Mouse (Mus musculus) limb, embryonic 11.5 days (tissue): ENCODE results near the gene Zfp607b. TPM values are rescaled to one million over a fixed set of nuclear protein-coding genes. Genes with fewer than 3 reads are reported as not detected.
A peak's percentile ranks its signal among the peaks of the same experiment; 100 is the strongest.

Experiments
- ATAC-seq: fragments of 200-750 bp; cut with Nextera tagmentation; 2 replicates; pipeline ENCODE4 v1.8.0; 2017; ENCODE audit warnings: low read depth; ENCODE audit not compliant: insufficient number of reproducible peaks, low FRiP score, low TSS enrichment
- DNase-seq: peaks from one replicate; pipeline ENCODE4 v3.0.0-alpha.2; 2015; ENCODE audit warnings: low spot score
- H3K27ac ChIP-seq: fragments of 300-500 bp; sonication (generic); replicated peaks from 2 replicates; pipeline ENCODE4 v1.5.1; 2014; ENCODE audit warnings: low read depth, mild to moderate bottlenecking, low read length
- H3K27me3 ChIP-seq: fragments of 300-500 bp; sonication (generic); 2 replicates; pipeline ENCODE4 v1.6.1; 2014; ENCODE audit warnings: mild to moderate bottlenecking, low read length, mixed read lengths; ENCODE audit not compliant: control insufficient read depth, insufficient read depth
- H3K36me3 ChIP-seq: fragments of 300-500 bp; sonication (generic); 2 replicates; pipeline ENCODE4 v1.6.1; 2014; ENCODE audit warnings: mild to moderate bottlenecking, low read length, moderate library complexity, mixed read lengths; ENCODE audit not compliant: control insufficient read depth, insufficient read depth
- H3K4me1 ChIP-seq: fragments of 300-500 bp; sonication (generic); 2 replicates; pipeline ENCODE4 v1.6.1; 2014; ENCODE audit warnings: low read length, mixed read lengths; ENCODE audit not compliant: control insufficient read depth, insufficient read depth
- H3K4me2 ChIP-seq: fragments of 300-500 bp; sonication (generic); 2 replicates; pipeline ENCODE4 v1.6.1; 2014; ENCODE audit warnings: low read depth, mild to moderate bottlenecking, moderate library complexity; ENCODE audit not compliant: severe bottlenecking
- H3K4me3 ChIP-seq: fragments of 300-500 bp; sonication (generic); 2 replicates; pipeline ENCODE4 v1.5.1; 2014; ENCODE audit warnings: low read depth, low read length
- H3K9ac ChIP-seq: fragments of 300-500 bp; sonication (generic); 2 replicates; pipeline ENCODE4 v1.6.1; 2014; ENCODE audit warnings: mild to moderate bottlenecking, low read length
- H3K9me3 ChIP-seq: fragments of 300-500 bp; sonication (generic); 2 replicates; pipeline ENCODE4 v1.6.1; 2016; ENCODE audit warnings: low read length; ENCODE audit not compliant: control insufficient read depth
- WGBS: fragments of 180-500 bp; shearing (Covaris S2); extraction: QIAGEN DNeasy Blood & Tissue Kit; methylation state at CpG from one replicate; pipeline ENCODE4 v1.1.7; 2014; 5-methylcytosine and 5-hydroxymethylcytosine counted together
- polyA plus RNA-seq: library from polyadenylated mRNA; unstranded; fragments of >200 nt; fragmentation: Nextera tagmentation; extraction: Ambion mirVana; gene quantifications from 2 replicates; pipeline ENCODE4 v1.2.1, GENCODE M21; 2014

Gene Zfp607b
- polyA plus RNA-seq, 1 experiment from 2014 or later, result 2.8 TPM

- Histone ChIP-seq H3K9ac (peak overlapping the region; percentile 79), H3K27me3 (no peaks in the 10 kb centered on the region), H3K36me3 (no peaks in the 10 kb centered on the region; the same call in 1 of the 2 replicates), H3K4me1 (peaks cover 6% of the 10 kb centered on the region; the same call in 1 of the 2 replicates), H3K9me3 (no peaks in the 10 kb centered on the region), H3K4me2 (peak overlapping the region; percentile 100), H3K27ac (no peak overlapping the region), H3K4me3 (peak overlapping the region; percentile 89)
- ATAC-seq, result peak; percentile 72; the same call in 1 of the 2 replicates
- no peak for DNase-seq
- WGBS, result 0% methylated on average over 27 of the region's 38 CpGs
Observed at GRCm38 (mm10) chr7:27674195-27674521, 15.0 kb upstream of the Zfp607b start.

GRCm38 (mm10) chr7:27674522-27675221 is 14.5 kb upstream of the Zfp607b start, which contains the start of gene Map3k10:
Gene Map3k10 (minus strand): TSS chr7:27674598.
- peak within 1 kb of the TSS; percentile 89 for H3K4me3 ChIP-seq
- no peaks in the 10 kb centered on the region for H3K9me3 ChIP-seq
- H3K36me3 ChIP-seq, result no peaks in the 10 kb centered on the region; the same call in 1 of the 2 replicates
- H3K9ac ChIP-seq, result peak within 1 kb of the TSS; percentile 79
- no peaks in the 10 kb centered on the region for H3K27me3 ChIP-seq
- H3K27ac ChIP-seq, result peak within 1 kb of the TSS; percentile 77
- ATAC-seq, result peak; percentile 97
- H3K4me1 ChIP-seq, result peaks cover 6% of the 10 kb centered on the region; the same call in 1 of the 2 replicates
- DNase-seq, result peak; percentile 97
- H3K4me2 ChIP-seq, result peak within 1 kb of the TSS; percentile 100
- WGBS, result under 1% methylated on average over 31 of the region's 31 CpGs

- no peaks in the 10 kb centered on the region for H3K9me3 ChIP-seq
- 33% methylated on average over 14 of the region's 14 CpGs for WGBS
- peaks cover 6% of the 10 kb centered on the region; the same call in 1 of the 2 replicates for H3K4me1 ChIP-seq
- DNase-seq (no peak), ATAC-seq (no peak)
- H3K27ac ChIP-seq, result no peak overlapping the region
- H3K4me3 ChIP-seq, result peak overlapping the region; percentile 89
- H3K27me3 ChIP-seq, result no peaks in the 10 kb centered on the region
- no peak overlapping the region for H3K9ac ChIP-seq
- H3K36me3 ChIP-seq, result no peaks in the 10 kb centered on the region; the same call in 1 of the 2 replicates
- peak overlapping the region; percentile 100 for H3K4me2 ChIP-seq
Observed at GRCm38 (mm10) chr7:27675222-27675612, 13.9 kb upstream of the Zfp607b start.

GRCm38 (mm10) chr7:27683218-27683617 is 5.9 kb upstream of the Zfp607b start:
- Histone ChIP-seq H3K9me3 (no peaks in the 10 kb centered on the region), H3K9ac (no peak overlapping the region), H3K4me1 (0 out of 2 replicates have a peak, but pooled peaks cover 1% of the 10 kb centered on the region), H3K27ac (no peak overlapping the region), H3K27me3 (no peaks in the 10 kb centered on the region), H3K4me3 (no peak overlapping the region), H3K36me3 (no peaks in the 10 kb centered on the region), H3K4me2 (no peak overlapping the region)
- ATAC-seq, result no peak
- WGBS, result 70% methylated on average over 2 of the region's 2 CpGs
- no peak for DNase-seq

- ATAC-seq, result no peak
- H3K4me2 ChIP-seq, result no peak overlapping the region
- no peaks in the 10 kb centered on the region for H3K27me3 ChIP-seq
- no peaks in the 10 kb centered on the region for H3K9me3 ChIP-seq
- no peak overlapping the region for H3K4me3 ChIP-seq
- H3K36me3 ChIP-seq, result no peaks in the 10 kb centered on the region
- 41% methylated on average over 5 of the region's 5 CpGs for WGBS
- no peak overlapping the region for H3K9ac ChIP-seq
- DNase-seq, result no peak
- 0 out of 2 replicates have a peak, but pooled peaks cover 3% of the 10 kb centered on the region for H3K4me1 ChIP-seq
- H3K27ac ChIP-seq, result no peak overlapping the region
Observed at GRCm38 (mm10) chr7:27685220-27685619, 3.9 kb upstream of the Zfp607b start.

GRCm38 (mm10) chr7:27685681-27686080 is 3.5 kb upstream of the Zfp607b start:
- Histone ChIP-seq H3K27ac (no peak overlapping the region), H3K4me1 (0 out of 2 replicates have a peak, but pooled peaks cover 3% of the 10 kb centered on the region), H3K4me2 (no peak overlapping the region), H3K9ac (no peak overlapping the region), H3K36me3 (no peaks in the 10 kb centered on the region), H3K4me3 (no peak overlapping the region), H3K9me3 (no peaks in the 10 kb centered on the region), H3K27me3 (no peaks in the 10 kb centered on the region)
- WGBS, result under 1% methylated on average over 6 of the region's 6 CpGs
- DNase-seq, result no peak
- no peak for ATAC-seq

- DNase-seq, result no peak
- Histone ChIP-seq H3K9ac (no peak overlapping the region), H3K9me3 (no peaks in the 10 kb centered on the region), H3K27me3 (no peaks in the 10 kb centered on the region), H3K36me3 (no peaks in the 10 kb centered on the region), H3K4me2 (no peak overlapping the region), H3K27ac (no peak overlapping the region), H3K4me3 (no peak overlapping the region), H3K4me1 (0 out of 2 replicates have a peak, but pooled peaks cover 3% of the 10 kb centered on the region)
- ATAC-seq, result no peak
- WGBS, result 91% methylated on average over 1 of the region's 1 CpGs
Observed at GRCm38 (mm10) chr7:27687043-27687442, 2.1 kb upstream of the Zfp607b start.

GRCm38 (mm10) chr7:27687836-27688235 is 1.3 kb upstream of the Zfp607b start:
- Histone ChIP-seq H3K4me2 (no peak overlapping the region), H3K9ac (no peak overlapping the region), H3K9me3 (no peaks in the 10 kb centered on the region), H3K36me3 (no peaks in the 10 kb centered on the region), H3K27ac (no peak overlapping the region), H3K27me3 (no peaks in the 10 kb centered on the region), H3K4me3 (no peak overlapping the region), H3K4me1 (0 out of 2 replicates have a peak, but pooled peaks cover 3% of the 10 kb centered on the region)
- ATAC-seq, result no peak
- DNase-seq, result no peak
- 69% methylated on average over 3 of the region's 3 CpGs for WGBS
